Mouse (Mus musculus) heart, adult 2 months (tissue): ENCODE results near the gene Rhox4c. TPM values are rescaled to one million over a fixed set of nuclear protein-coding genes. Genes with fewer than 3 reads are reported as not detected.
"Not testable (repeated sequence)": the region's sequence is repeated elsewhere in the genome, so short reads cannot be mapped to it uniquely, and the experiment has no call there.

ENCODE experiments used
- DNase-seq, 2 experiments: peaks; one replicate each; pipeline ENCODE4 v3.0.0; 2021
- H3K27ac ChIP-seq: fragments of 200-600 bp; 2 replicates; pipeline ENCODE4 v1.8.1; 2022
- H3K27me3 ChIP-seq: fragments of 200-500 bp; 2 replicates; pipeline ENCODE4 v1.6.1; 2012; ENCODE audit warnings: mild to moderate bottlenecking, low read length, inconsistent platforms, mixed read lengths; ENCODE audit not compliant: control insufficient read depth, insufficient read depth
- H3K36me3 ChIP-seq: fragments of 200-500 bp; 2 replicates; pipeline ENCODE4 v1.6.1; 2012; ENCODE audit warnings: low read length, inconsistent platforms; ENCODE audit not compliant: control insufficient read depth, insufficient read depth
- H3K4me1 ChIP-seq: fragments of 200-500 bp; 2 replicates; pipeline ENCODE4 v1.6.1; 2011; ENCODE audit warnings: low read length; ENCODE audit not compliant: control insufficient read depth, insufficient read depth
- H3K4me3 ChIP-seq: fragments of 200-600 bp; 2 replicates; pipeline ENCODE4 v1.8.1; 2022
- H3K79me2 ChIP-seq: fragments of 200-500 bp; replicated peaks from 2 replicates; pipeline ENCODE4 v1.6.1; 2012; ENCODE audit warnings: mild to moderate bottlenecking, inconsistent platforms, low read length, moderate library complexity, mixed read lengths; ENCODE audit not compliant: control insufficient read depth, insufficient read depth
- H3K9ac ChIP-seq: fragments of 200-500 bp; 2 replicates; pipeline ENCODE4 v1.6.1; 2012; ENCODE audit warnings: low read depth, mild to moderate bottlenecking, control low read depth, inconsistent platforms, low read length, mixed read lengths
- WGBS: fragments of 180-500 bp; shearing (Covaris S2); methylation state at CpG from one replicate; pipeline ENCODE4 v1.1.7; 2018; 5-methylcytosine and 5-hydroxymethylcytosine counted together
- intact Hi-C: fragments of 180-260 bp; cut with DNase I; formaldehyde crosslinking; loops from one replicate; pipeline ENCODE4 v1.15.1; 2025
- long read RNA-seq: library from polyadenylated mRNA; stranded (forward); transcript quantifications from one replicate; pipeline ENCODE4 v2.0.0, GENCODE M21; 2021
- polyA plus RNA-seq: library from polyadenylated mRNA; depleted of rRNA; stranded (reverse); fragments of >200 nt; gene quantifications from 2 replicates; pipeline ENCODE4 v1.2.3, GENCODE M21; 2012; rRNA removed
- total RNA-seq, 2 experiments: library from RNA; stranded (reverse); gene quantifications; 2 replicates each; pipeline ENCODE4 v1.2.3; 2021

Gene Rhox4c
- total RNA-seq (not detected), polyA plus RNA-seq (not detected in 2 replicates)
- long read RNA-seq: 0 reads

DNA sequence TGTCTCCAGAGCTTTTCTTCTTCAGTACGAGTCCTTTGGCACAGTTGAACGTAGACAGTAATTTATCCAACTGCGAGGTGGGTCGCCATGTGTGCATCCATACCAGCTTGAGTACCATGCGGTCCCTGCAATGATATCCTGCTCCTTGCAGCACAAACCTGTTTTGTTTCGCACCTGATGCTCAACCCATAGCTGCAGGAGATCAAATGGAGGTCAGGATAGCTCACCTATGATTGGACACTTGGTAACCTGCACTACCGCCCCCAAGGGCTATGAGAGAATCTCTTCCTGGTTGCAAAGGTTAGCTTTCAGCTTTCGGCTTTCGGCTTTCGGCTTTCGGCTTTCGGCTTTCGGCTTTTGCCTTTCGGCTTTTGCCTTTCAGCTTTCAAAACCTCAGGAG lies at the start of gene Rhox4c:
Gene Rhox4c (plus strand): TSS at position 301 of the 400 bp plus-strand sequence.
- H3K4me1 ChIP-seq, DNase-seq, H3K4me3 ChIP-seq, H3K27ac ChIP-seq, H3K79me2 ChIP-seq, intact Hi-C loops, H3K27me3 ChIP-seq, H3K9ac ChIP-seq, H3K36me3 ChIP-seq: not testable (repeated sequence)
- WGBS: 89% methylated on average over 14 of the region's 14 CpGs

DNA sequence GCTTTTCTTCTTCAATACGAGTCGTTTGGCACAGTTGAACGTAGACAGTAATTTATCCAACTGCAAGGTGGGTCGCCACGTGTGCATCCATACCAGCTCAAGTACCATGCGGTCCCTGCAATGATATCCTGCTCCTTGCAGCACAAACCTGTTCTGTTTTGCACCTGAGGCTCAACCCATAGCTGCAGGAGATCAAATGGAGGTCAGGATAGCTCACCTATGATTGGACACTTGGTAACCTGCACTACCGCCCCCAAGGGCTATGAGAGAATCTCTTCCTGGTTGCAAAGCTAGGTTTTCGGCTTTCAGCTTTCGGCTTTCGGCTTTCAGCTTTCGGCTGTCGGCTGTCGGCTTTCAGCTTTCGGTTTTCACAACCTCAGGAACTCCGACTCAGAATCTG lies 47.9 kb upstream of the Rhox4c start, which contains the start of gene Rhox4b:
Gene Rhox4b (plus strand): TSS at position 301 of the 400 bp plus-strand sequence.
- H3K79me2 ChIP-seq, H3K27me3 ChIP-seq, H3K4me1 ChIP-seq, H3K36me3 ChIP-seq, DNase-seq, H3K4me3 ChIP-seq, H3K9ac ChIP-seq, H3K27ac ChIP-seq, intact Hi-C loops: not testable (repeated sequence)
- WGBS: 88% methylated on average over 14 of the region's 15 CpGs

DNA sequence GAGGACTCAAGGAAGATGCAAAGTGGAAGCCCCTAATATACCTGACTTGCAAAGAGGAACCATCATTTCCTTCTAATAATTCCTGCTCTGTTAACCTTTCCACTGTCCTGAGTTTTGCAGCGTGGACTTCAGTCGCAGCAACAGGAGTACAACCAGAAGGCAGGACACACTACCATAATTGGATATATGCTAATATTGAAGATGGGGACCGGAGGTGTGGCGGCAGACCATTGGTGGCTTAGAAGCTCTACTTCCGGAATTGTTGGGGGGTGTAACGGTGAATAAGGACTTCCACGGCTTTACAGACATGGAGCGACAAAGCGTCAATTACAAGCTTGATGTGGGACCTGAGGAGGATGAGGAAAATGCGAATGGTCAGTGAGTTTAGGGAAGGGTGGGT lies 26.8 kb upstream of the Rhox4c start, which contains the start of gene Rhox2c:
Gene Rhox2c (plus strand): TSS at position 301 of the 400 bp plus-strand sequence.
- H3K4me1 ChIP-seq, H3K36me3 ChIP-seq, H3K4me3 ChIP-seq, H3K27ac ChIP-seq, H3K9ac ChIP-seq, intact Hi-C loops, H3K27me3 ChIP-seq, DNase-seq, H3K79me2 ChIP-seq: not testable (repeated sequence)
- WGBS: 93% methylated on average over 9 of the region's 10 CpGs

DNA sequence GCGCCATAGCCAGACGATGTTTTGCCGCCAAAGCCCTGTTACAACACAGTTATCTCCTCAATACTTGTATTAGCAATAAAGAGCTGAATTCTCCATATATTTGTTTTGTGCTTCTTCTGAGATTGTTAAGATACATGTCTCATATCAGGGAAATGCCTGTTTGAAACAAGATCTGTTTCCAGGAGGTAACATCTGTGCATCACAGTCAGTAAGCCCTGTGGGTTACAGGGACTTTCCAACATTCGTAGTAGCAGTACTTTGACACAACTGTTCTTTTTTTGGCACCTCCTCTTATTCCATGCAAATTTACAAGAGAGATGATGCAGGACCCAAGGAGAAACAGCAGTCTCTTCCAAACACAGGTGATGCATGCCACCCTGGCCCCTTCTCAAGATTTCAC lies 21.9 kb upstream of the Rhox4c start, which contains the start of gene Rhox3c:
Gene Rhox3c (plus strand): TSS at position 301 of the 400 bp plus-strand sequence.
- H3K36me3 ChIP-seq, H3K4me3 ChIP-seq, H3K27me3 ChIP-seq, H3K9ac ChIP-seq, H3K79me2 ChIP-seq, intact Hi-C loops, DNase-seq, H3K4me1 ChIP-seq, H3K27ac ChIP-seq: not testable (repeated sequence)
- 90% methylated on average over 3 of the region's 4 CpGs for WGBS

DNA sequence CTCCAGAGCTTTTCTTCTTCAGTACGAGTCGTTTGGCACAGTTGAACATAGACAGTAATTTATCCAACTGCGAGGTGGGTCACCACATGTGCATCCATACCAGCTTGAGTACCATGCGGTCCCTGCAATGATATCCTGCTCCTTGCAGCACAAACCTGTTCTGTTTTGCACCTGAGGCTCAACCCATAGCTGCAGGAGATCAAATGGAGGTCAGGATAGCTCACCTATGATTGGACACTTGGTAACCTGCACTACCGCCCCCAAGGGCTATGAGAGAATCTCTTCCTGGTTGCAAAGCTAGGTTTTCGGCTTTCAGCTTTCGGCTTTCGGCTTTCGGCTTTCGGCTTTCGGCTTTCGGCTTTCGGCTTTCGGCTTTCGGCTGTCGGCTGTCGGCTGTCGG lies 33.9 kb downstream of the Rhox4c start, which contains the start of gene Rhox4d:
Gene Rhox4d (plus strand): TSS at position 301 of the 400 bp plus-strand sequence.
- 92% methylated on average over 17 of the region's 18 CpGs for WGBS
- H3K9ac ChIP-seq, H3K27me3 ChIP-seq, H3K79me2 ChIP-seq, intact Hi-C loops, H3K36me3 ChIP-seq, H3K27ac ChIP-seq, H3K4me3 ChIP-seq, H3K4me1 ChIP-seq, DNase-seq: not testable (repeated sequence)

DNA sequence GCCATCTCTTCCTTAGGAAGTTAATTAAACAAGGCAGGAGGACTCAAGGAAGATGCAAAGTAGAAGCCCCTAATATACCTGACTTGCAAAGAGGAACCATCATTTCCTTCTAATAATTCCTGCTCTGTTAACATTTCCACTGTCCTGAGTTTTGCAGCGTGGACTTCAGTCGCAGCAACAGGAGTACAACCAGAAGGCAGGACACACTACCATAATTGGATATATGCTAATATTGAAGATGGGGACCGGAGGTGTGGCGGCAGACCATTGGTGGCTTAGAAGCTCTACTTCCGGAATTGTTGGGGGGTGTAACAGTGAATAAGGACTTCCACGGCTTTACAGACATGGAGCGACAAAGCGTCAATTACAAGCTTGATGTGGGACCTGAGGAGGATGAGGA lies 50.0 kb downstream of the Rhox4c start, which contains the start of gene Rhox2e:
Gene Rhox2e (plus strand): TSS at position 301 of the 400 bp plus-strand sequence.
- WGBS: 100% methylated on average over 2 of the region's 8 CpGs
- H3K4me1 ChIP-seq, intact Hi-C loops, H3K4me3 ChIP-seq, H3K27me3 ChIP-seq, H3K27ac ChIP-seq, DNase-seq, H3K36me3 ChIP-seq, H3K9ac ChIP-seq, H3K79me2 ChIP-seq: not testable (repeated sequence)

Other genes with a start within 250 kb of the Rhox4c start
- gene Rhox2a, start 235.4 kb upstream of the Rhox4c start, total RNA-seq: not detected
- gene Rhox2a, start 235.4 kb upstream of the Rhox4c start, polyA plus RNA-seq: not detected in 2 replicates
- not detected for gene Rhox3a, start 230.4 kb upstream of the Rhox4c start, total RNA-seq
- gene Rhox3a, start 230.4 kb upstream of the Rhox4c start, polyA plus RNA-seq: not detected in 2 replicates
- gene Rhox4a, start 215.0 kb upstream of the Rhox4c start, total RNA-seq: not detected
- not detected in 2 replicates for gene Rhox4a, start 215.0 kb upstream of the Rhox4c start, polyA plus RNA-seq
- gene Rhox3a2, start 100.3 kb upstream of the Rhox4c start, total RNA-seq: not detected
- gene Rhox3a2, start 100.3 kb upstream of the Rhox4c start, polyA plus RNA-seq: not detected in 2 replicates
- not detected for gene Rhox4a2, start 89.5 kb upstream of the Rhox4c start, total RNA-seq
- not detected in 2 replicates for gene Rhox4a2, start 89.5 kb upstream of the Rhox4c start, polyA plus RNA-seq
- gene Rhox2b, start 68.3 kb upstream of the Rhox4c start, total RNA-seq: not detected
- gene Rhox2b, start 68.3 kb upstream of the Rhox4c start, polyA plus RNA-seq: not detected in 2 replicates
- gene Rhox4b, start 47.8 kb upstream of the Rhox4c start, total RNA-seq: not detected
- gene Rhox4b, start 47.8 kb upstream of the Rhox4c start, polyA plus RNA-seq: not detected in 2 replicates
- not detected for gene Rhox2c, start 26.7 kb upstream of the Rhox4c start, total RNA-seq
- not detected in 2 replicates for gene Rhox2c, start 26.7 kb upstream of the Rhox4c start, polyA plus RNA-seq
- gene Rhox3c, start 21.8 kb upstream of the Rhox4c start, total RNA-seq: not detected
- gene Rhox3c, start 21.8 kb upstream of the Rhox4c start, polyA plus RNA-seq: not detected in 2 replicates
- not detected for gene Rhox2d, start 13.1 kb downstream of the Rhox4c start, total RNA-seq
- not detected in 2 replicates for gene Rhox2d, start 13.1 kb downstream of the Rhox4c start, polyA plus RNA-seq
- not detected for gene Rhox4d, start 34.0 kb downstream of the Rhox4c start, total RNA-seq
- gene Rhox4d, start 34.0 kb downstream of the Rhox4c start, polyA plus RNA-seq: not detected in 2 replicates
- gene Rhox2e, start 50.1 kb downstream of the Rhox4c start, total RNA-seq: not detected
- gene Rhox2e, start 50.1 kb downstream of the Rhox4c start, polyA plus RNA-seq: not detected in 2 replicates
- gene Rhox3e, start 61.7 kb downstream of the Rhox4c start, total RNA-seq: not detected
- not detected in 2 replicates for gene Rhox3e, start 61.7 kb downstream of the Rhox4c start, polyA plus RNA-seq
- gene Rhox4e, start 77.1 kb downstream of the Rhox4c start, total RNA-seq: not detected
- gene Rhox4e, start 77.1 kb downstream of the Rhox4c start, polyA plus RNA-seq: not detected in 2 replicates
- not detected for gene Rhox2f, start 91.1 kb downstream of the Rhox4c start, total RNA-seq
- gene Rhox2f, start 91.1 kb downstream of the Rhox4c start, polyA plus RNA-seq: not detected in 2 replicates
- not detected for gene Rhox3f, start 100.7 kb downstream of the Rhox4c start, total RNA-seq
- not detected in 2 replicates for gene Rhox3f, start 100.7 kb downstream of the Rhox4c start, polyA plus RNA-seq
- not detected for gene Rhox4f, start 127.4 kb downstream of the Rhox4c start, total RNA-seq
- not detected in 2 replicates for gene Rhox4f, start 127.4 kb downstream of the Rhox4c start, polyA plus RNA-seq
- not detected for gene Rhox3g, start 148.3 kb downstream of the Rhox4c start, total RNA-seq
- gene Rhox3g, start 148.3 kb downstream of the Rhox4c start, polyA plus RNA-seq: not detected in 2 replicates
- not detected for gene Rhox2g, start 163.1 kb downstream of the Rhox4c start, total RNA-seq
- gene Rhox2g, start 163.1 kb downstream of the Rhox4c start, polyA plus RNA-seq: not detected in 2 replicates
- gene Rhox4g, start 171.0 kb downstream of the Rhox4c start, total RNA-seq: not detected
- gene Rhox4g, start 171.0 kb downstream of the Rhox4c start, polyA plus RNA-seq: not detected in 2 replicates
- not detected for gene Rhox3h, start 188.4 kb downstream of the Rhox4c start, total RNA-seq
- not detected in 2 replicates for gene Rhox3h, start 188.4 kb downstream of the Rhox4c start, polyA plus RNA-seq
- not detected for gene Rhox2h, start 192.9 kb downstream of the Rhox4c start, total RNA-seq
- gene Rhox2h, start 192.9 kb downstream of the Rhox4c start, polyA plus RNA-seq: not detected in 2 replicates